Mouse (Mus musculus): Measurements from ENCODE around the gene Atg2b. TPM values are rescaled to one million over a fixed set of nuclear protein-coding genes. Genes with fewer than 3 reads are reported as not detected.

The Atg2b gene
- polyA plus RNA-seq, 1 experiment from 2014 or later = 6.4 TPM

DNA sequence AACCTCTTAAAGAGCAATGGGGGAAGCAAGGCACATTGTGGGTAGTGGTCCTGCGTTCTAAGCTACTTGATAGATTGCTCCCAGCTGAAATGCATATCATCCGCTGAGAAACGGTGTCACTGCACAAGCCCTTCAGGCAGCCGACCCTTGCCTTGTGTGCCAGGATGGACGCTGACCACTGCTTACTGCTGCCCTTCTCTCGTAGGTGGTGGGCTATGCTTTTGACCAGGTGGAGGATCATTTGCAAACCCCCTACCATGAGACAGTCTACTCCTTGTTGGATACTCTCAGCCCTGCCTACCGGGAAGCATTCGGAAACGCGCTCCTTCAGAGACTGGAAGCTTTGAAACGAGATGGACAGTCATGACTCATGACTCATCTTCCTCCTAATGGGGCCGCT is 15.4 kb upstream of the Atg2b start:
- Histone ChIP-seq H3K4me3 (ENCODE audit: low read depth, low read length) (no peak overlapping the region), H3K9ac (replicated peaks; ENCODE audit: low read depth) (no peak overlapping the region), H3K27ac (ENCODE audit: low read length) (no peak overlapping the region), H3K36me3 (ENCODE audit: insufficient read depth, low read length) (peaks cover 7% of the 10 kb centered on the region; the same call in 1 of the 2 replicates), H3K27me3 (replicated peaks; ENCODE audit: insufficient read depth, low read length) (no peaks in the 10 kb centered on the region), H3K4me2 (replicated peaks; ENCODE audit: low read depth, low read length) (no peak overlapping the region), H3K9me3 (ENCODE audit: low read length) (no peaks in the 10 kb centered on the region), H3K4me1 (ENCODE audit: insufficient read depth, low read depth, low read length) (no peaks in the 10 kb centered on the region; the same call in 1 of the 2 replicates)
- no peak for TF ChIP-seq EP300 (IDR thresholded peaks at IDR 0.05)
- TF ChIP-seq CTCF (IDR thresholded peaks at IDR 0.05) = no peak
- ATAC-seq (no peak), DNase-seq (ENCODE audit: low spot score) (no peak)
- 93% methylated on average over 12 of the region's 12 CpGs for WGBS

DNA sequence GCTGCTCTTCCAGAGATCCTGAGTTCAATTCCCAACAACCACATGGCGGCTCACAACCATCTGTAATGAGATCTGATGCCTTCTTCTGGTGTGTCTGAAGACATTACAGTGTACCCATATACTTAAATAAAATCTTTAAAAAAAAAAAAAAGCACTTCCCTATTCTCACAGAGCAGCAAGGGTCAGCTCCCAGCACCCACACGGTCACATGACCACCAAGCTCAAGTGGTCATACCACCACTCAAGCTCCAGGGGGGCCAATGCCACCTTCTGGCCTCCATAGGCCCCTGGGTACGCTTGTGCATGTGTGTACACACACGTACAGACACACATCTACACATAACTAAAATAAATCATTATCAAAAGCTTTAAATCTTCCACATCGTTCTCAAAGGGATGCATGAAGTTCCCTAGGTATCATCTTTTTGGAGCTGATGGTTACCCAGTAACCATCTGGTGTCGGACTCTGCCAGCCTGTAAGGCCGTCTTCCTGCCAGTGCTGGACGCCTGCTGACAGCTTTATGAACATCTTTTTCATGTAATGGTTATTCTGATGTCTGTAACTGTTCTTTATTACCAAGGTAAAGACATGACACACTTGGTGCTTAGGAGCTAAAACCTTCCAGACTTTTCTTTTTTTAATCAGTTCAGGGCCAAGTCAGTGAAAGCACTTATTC is 12.2 kb upstream of the Atg2b start:
- H3K27me3 ChIP-seq (replicated peaks; ENCODE audit: insufficient read depth, low read length) = no peaks in the 10 kb centered on the region
- no peaks in the 10 kb centered on the region for H3K4me1 ChIP-seq (ENCODE audit: insufficient read depth, low read depth, low read length)
- DNase-seq (ENCODE audit: low spot score) = no peak
- no peak overlapping the region for H3K27ac ChIP-seq (ENCODE audit: low read length)
- no peak overlapping the region for H3K4me2 ChIP-seq (replicated peaks; ENCODE audit: low read depth, low read length)
- no peak overlapping the region for H3K9ac ChIP-seq (replicated peaks; ENCODE audit: low read depth)
- 89% methylated on average over 8 of the region's 8 CpGs for WGBS
- no peak overlapping the region for H3K4me3 ChIP-seq (ENCODE audit: low read depth, low read length)
- peaks cover 7% of the 10 kb centered on the region; the same call in 1 of the 2 replicates for H3K36me3 ChIP-seq (ENCODE audit: insufficient read depth, low read length)
- TF ChIP-seq EP300 (IDR thresholded peaks at IDR 0.05) (no peak), CTCF (IDR thresholded peaks at IDR 0.05) (no peak)
- ATAC-seq = no peak
- no peaks in the 10 kb centered on the region for H3K9me3 ChIP-seq (ENCODE audit: low read length)

DNA sequence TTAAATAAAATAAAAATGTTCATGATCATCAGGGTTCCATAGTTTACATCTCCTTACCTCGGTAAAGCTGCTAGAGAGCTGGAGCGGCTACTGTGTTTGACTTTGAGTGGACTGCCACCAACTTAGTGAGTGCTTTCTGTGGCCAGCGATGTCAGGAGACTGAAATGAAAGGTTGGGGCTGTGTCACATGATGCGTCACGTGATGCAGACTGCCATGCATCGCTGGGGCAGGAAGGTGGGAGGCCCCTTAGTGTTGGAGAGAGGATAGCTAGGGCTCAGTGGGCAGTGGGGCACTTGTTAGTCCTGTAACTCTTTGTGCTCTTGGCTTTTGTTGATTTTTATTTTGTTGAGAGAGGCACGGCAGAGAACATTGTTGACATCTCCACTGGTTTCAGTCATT is 10.8 kb upstream of the Atg2b start:
- H3K4me2 ChIP-seq (replicated peaks; ENCODE audit: low read depth, low read length) = no peak overlapping the region
- H3K27me3 ChIP-seq (replicated peaks; ENCODE audit: insufficient read depth, low read length) = no peaks in the 10 kb centered on the region
- H3K4me3 ChIP-seq (ENCODE audit: low read depth, low read length) = no peak overlapping the region
- no peak overlapping the region for H3K9ac ChIP-seq (replicated peaks; ENCODE audit: low read depth)
- TF ChIP-seq EP300 (IDR thresholded peaks at IDR 0.05) = no peak
- TF ChIP-seq CTCF (IDR thresholded peaks at IDR 0.05) = no peak
- 82% methylated on average over 7 of the region's 7 CpGs for WGBS
- H3K9me3 ChIP-seq (ENCODE audit: low read length) = no peaks in the 10 kb centered on the region
- no peak overlapping the region for H3K27ac ChIP-seq (ENCODE audit: low read length)
- no peaks in the 10 kb centered on the region; the same call in 1 of the 2 replicates for H3K36me3 ChIP-seq (ENCODE audit: insufficient read depth, low read length)
- H3K4me1 ChIP-seq (ENCODE audit: insufficient read depth, low read depth, low read length) = no peaks in the 10 kb centered on the region
- ATAC-seq = no peak
- DNase-seq (ENCODE audit: low spot score) = no peak

DNA sequence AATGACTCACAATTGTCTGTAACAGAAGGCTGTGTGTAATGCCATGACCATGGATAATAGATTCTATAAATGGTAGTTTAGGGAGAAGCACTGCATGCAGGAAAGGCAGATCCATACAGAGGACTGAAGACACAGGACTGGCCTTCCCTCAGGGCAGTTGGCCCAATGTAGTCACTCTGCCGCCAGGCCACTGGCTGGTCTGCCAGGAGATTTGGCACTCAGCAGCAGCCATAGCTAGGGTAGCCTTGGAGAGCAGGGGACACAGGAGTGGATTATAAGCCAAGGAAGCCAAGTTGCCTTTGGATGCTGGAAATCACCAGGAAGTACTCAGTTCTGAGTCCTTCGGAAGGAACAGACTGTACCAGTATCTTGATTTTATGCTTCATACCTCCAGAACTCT is 9.0 kb upstream of the Atg2b start:
- no peak overlapping the region for H3K9ac ChIP-seq (replicated peaks; ENCODE audit: low read depth)
- H3K9me3 ChIP-seq (ENCODE audit: low read length) = no peaks in the 10 kb centered on the region
- H3K27me3 ChIP-seq (replicated peaks; ENCODE audit: insufficient read depth, low read length) = no peaks in the 10 kb centered on the region
- no peak overlapping the region for H3K4me2 ChIP-seq (replicated peaks; ENCODE audit: low read depth, low read length)
- DNase-seq (ENCODE audit: low spot score) (no peak), ATAC-seq (no peak)
- H3K4me3 ChIP-seq (ENCODE audit: low read depth, low read length) = no peak overlapping the region
- WGBS = 96% methylated on average over 2 of the region's 2 CpGs
- no peaks in the 10 kb centered on the region for H3K4me1 ChIP-seq (ENCODE audit: insufficient read depth, low read depth, low read length)
- TF ChIP-seq CTCF (IDR thresholded peaks at IDR 0.05) (no peak), EP300 (IDR thresholded peaks at IDR 0.05) (no peak)
- no peaks in the 10 kb centered on the region for H3K36me3 ChIP-seq (ENCODE audit: insufficient read depth, low read length)
- no peak overlapping the region for H3K27ac ChIP-seq (ENCODE audit: low read length)

DNA sequence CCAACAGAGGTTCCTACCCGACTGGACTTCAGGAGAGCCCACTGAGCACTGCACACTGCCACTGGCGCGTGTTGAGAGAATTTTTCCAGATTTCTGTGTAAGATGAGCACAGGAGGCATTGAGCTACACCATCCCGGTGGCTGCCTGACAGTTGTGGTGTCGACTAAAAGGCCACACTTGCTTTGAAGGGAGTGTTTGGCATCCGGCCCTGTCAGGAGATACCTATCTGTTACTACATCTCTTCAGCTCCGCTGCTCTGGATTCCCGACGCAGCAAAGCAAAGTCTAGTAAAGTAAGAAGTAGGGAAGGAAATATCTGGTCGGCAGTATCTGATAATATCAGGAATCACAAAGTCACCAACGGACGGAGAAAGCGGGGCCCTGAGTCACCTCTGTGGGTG is 4.4 kb upstream of the Atg2b start:
- H3K9ac ChIP-seq (replicated peaks; ENCODE audit: low read depth) = no peak overlapping the region
- DNase-seq (ENCODE audit: low spot score) (no peak), ATAC-seq (no peak)
- 91% methylated on average over 13 of the region's 13 CpGs for WGBS
- H3K4me1 ChIP-seq (ENCODE audit: insufficient read depth, low read depth, low read length) = peaks cover 4% of the 10 kb centered on the region; the same call in 1 of the 2 replicates
- no peaks in the 10 kb centered on the region for H3K9me3 ChIP-seq (ENCODE audit: low read length)
- no peak overlapping the region for H3K27ac ChIP-seq (ENCODE audit: low read length)
- H3K4me2 ChIP-seq (replicated peaks; ENCODE audit: low read depth, low read length) = no peak overlapping the region
- no peaks in the 10 kb centered on the region for H3K27me3 ChIP-seq (replicated peaks; ENCODE audit: insufficient read depth, low read length)
- no peak overlapping the region for H3K4me3 ChIP-seq (ENCODE audit: low read depth, low read length)
- no peaks in the 10 kb centered on the region for H3K36me3 ChIP-seq (ENCODE audit: insufficient read depth, low read length)
- TF ChIP-seq EP300 (IDR thresholded peaks at IDR 0.05) (no peak), CTCF (IDR thresholded peaks at IDR 0.05) (no peak)

DNA sequence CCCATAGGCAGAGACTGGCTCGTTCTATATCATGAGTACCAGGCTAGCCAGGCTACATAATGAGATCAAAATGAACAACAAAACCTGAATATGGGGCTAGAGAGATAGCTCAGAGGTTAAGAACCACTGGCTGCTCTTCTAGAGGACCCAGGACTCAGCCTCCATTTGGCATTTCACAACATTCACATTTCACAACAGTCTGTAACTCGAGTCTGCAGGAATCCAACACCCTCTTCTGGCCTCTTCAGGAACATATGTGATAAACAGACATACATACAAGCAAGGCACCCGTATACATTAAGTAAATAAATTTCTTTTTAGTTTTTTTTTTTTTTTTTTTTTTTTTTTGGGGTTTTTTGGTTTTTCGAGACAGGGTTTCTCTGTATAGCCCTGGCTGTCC is 3.5 kb upstream of the Atg2b start:
- ATAC-seq = no peak
- H3K9me3 ChIP-seq (ENCODE audit: low read length) = no peaks in the 10 kb centered on the region
- H3K4me2 ChIP-seq (replicated peaks; ENCODE audit: low read depth, low read length) = no peak overlapping the region
- H3K4me1 ChIP-seq (ENCODE audit: insufficient read depth, low read depth, low read length) = peaks cover 10% of the 10 kb centered on the region; the same call in 1 of the 2 replicates
- no peak overlapping the region for H3K27ac ChIP-seq (ENCODE audit: low read length)
- DNase-seq (ENCODE audit: low spot score) = peak; percentile 64
- no peak overlapping the region for H3K9ac ChIP-seq (replicated peaks; ENCODE audit: low read depth)
- no peaks in the 10 kb centered on the region for H3K36me3 ChIP-seq (ENCODE audit: insufficient read depth, low read length)
- no peaks in the 10 kb centered on the region for H3K27me3 ChIP-seq (replicated peaks; ENCODE audit: insufficient read depth, low read length)
- 61% methylated on average over 4 of the region's 4 CpGs for WGBS
- H3K4me3 ChIP-seq (ENCODE audit: low read depth, low read length) = no peak overlapping the region
- TF ChIP-seq CTCF (IDR thresholded peaks at IDR 0.05) (peak; percentile 17; the same call in 1 of the 2 replicates), EP300 (IDR thresholded peaks at IDR 0.05) (no peak)
